Mouse (Mus musculus) naive thymus-derived CD4-positive, alpha-beta T cell, adult 2 months (primary cell): ENCODE measurements at regions not wholly inside any gene's neighbourhood (a gene's known extent, or its start where the extent isn't known, plus 50 kb on each side); places are given as distances from the start of the nearest gene placed in this dataset.

Experiments used
- DNase-seq: peaks from one replicate; pipeline ENCODE4 v3.0.0-alpha.2; 2011; ENCODE audit warnings: low read depth

DNA sequence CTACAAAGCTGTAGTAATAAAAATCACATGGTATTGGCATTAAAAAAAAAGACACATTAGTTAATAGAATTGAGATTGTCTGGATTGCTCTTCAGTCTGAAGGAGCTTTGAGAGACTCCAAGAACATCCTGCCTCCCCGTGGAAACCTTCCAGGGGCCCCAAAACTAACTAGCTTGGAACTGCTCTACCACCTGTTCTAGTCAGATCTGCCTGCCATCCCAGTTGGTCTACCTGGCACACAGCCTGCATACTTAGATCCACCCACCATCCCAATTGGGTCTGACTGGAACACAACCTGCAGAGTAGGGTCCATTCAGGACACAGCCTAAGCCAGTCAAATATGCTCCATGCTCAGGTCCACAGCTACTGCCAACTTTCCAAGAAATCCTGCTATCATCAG lies 503.6 kb downstream of the Rapgef2 start:
- DNase-seq, result no peak

- DNase-seq, result no peak
These were observed 530.4 kb downstream of the Rapgef2 start for GRCm38 (mm10) chr3:78755686-78756476.

DNA sequence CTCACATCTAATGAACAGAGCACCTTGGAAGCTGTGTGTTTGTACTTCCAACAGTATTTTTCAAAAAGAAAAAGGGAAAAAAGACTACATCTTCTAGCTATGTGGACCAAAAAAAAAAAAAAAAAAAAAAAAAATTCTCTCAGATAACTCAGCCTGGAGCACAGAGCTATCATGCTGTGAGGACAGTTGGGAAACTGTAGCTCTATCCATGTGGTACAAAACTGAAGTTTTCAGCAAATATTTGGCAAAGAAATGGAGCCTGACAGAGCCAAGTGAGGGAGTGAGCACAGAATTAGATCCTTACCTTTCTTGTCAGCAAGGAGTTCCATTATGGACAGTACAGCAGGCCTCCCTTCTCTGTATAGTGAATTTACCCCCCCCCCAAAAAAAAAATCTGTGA lies 550.2 kb downstream of the Rapgef2 start:
- no peak for DNase-seq

DNA sequence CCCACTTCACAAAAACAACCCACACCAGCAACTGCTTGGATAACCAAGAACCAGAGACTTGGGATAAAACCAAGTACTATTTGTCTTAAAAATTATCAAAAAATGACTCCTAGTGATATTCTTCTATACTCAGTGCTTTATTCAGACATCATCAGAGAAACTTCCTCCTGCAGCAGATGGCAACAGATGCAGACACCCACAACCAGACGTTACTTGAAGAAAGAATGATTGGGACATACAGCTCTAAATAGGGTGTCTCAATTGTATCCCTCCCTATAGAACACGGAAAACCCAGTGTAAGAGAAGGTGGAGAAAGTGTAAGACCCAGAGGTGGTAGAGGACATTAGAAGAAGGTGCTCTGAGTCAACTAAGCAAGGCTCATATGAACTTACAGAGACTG lies 569.6 kb downstream of the Rapgef2 start:
- DNase-seq, result no peak

- DNase-seq, result no peak
These were observed 578.6 kb downstream of the Rapgef2 start for GRCm38 (mm10) chr3:78707687-78708086.

- DNase-seq, result no peak
These were observed 587.4 kb downstream of the Rapgef2 start for GRCm38 (mm10) chr3:78698936-78699335.

GRCm38 (mm10) chr3:78691499-78691898 lies 594.8 kb downstream of the Rapgef2 start:
- DNase-seq, result no peak

GRCm38 (mm10) chr3:78677656-78678055 lies 608.7 kb downstream of the Rapgef2 start:
- no peak for DNase-seq

- no peak for DNase-seq
These were observed 609.5 kb downstream of the Rapgef2 start for GRCm38 (mm10) chr3:78676806-78677205.

DNA sequence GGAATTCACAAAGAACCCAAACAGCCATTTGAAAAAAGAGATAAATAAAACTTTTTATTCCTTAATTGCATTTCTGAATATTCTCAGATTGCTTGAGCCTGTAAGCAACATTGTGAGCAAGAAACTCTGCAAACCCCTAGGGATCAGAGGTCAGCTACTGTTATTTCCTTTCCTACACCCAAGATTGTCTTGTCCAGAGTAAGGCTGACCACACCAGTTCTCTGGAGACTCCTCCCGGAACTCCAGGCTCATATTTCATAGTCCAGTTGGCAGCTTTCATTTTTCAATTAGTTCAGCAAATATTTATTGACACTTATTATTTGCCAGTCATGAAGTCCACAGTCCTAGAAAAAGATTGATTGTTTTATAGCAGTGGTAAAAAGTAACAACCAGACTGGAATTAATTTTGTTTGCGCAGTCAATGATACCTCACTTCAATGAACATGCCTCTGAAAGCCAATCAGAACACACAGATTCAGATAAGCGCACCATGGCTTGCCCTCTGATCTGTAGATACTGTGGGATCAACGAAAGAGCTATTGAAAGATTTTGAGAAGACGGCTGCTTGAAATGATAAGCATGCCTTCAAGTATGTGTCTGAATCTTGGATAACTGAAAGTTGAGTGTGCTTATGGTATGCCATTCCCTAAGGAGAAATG lies 611.7 kb downstream of the Rapgef2 start:
- no peak for DNase-seq

DNA sequence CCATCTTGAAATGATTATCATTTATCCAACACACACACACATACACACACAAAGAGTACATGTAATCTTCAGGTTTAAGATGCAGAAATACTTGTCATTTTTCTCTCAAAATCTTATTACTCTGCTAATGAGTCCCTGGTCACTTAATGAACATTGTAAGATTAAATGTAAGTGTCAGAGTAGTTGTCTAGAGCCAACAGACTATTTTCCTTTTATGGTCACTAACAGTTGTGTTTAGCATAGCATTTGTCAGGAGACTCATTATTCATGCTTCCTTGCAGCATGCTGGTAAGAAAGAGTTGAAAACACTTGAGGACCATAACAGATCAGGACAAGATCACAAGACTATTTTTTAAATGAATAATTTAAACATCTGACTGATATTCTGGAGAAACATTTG lies 618.3 kb downstream of the Rapgef2 start:
- no peak for DNase-seq

DNA sequence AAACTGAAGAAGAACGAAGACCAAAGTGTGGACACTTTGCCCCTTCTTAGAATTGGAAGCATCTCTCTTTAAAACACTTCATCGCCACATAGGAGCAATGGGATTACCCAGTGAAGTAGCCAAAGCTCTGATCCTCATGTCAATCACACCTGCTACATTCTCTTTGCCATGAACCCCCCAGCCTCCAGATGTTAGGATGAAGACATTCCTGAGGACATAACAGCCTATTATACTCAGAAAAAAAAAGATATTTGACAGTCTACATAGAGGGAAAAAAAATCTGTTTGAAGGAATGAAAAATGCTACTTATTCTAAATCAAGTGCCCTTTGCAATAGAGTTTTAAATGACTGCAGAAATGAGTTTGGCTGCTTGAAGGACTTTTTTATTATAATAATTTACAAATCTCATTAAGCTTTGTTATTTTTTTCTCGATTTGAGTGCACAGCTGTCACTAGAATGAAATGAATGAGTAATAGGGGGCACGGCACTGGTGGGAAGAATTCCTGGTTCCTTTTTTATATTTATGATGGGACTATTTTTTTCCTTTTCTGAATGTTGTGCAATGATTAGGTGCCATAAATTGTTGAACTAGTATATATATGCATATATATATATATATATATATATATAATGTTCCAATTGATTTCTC lies 618.8 kb downstream of the Rapgef2 start:
- DNase-seq, result no peak

- no peak for DNase-seq
These were observed 638.2 kb downstream of the Rapgef2 start for GRCm38 (mm10) chr3:78648115-78648514.

GRCm38 (mm10) chr3:78635386-78635785 lies 650.9 kb downstream of the Rapgef2 start:
- no peak for DNase-seq

DNA sequence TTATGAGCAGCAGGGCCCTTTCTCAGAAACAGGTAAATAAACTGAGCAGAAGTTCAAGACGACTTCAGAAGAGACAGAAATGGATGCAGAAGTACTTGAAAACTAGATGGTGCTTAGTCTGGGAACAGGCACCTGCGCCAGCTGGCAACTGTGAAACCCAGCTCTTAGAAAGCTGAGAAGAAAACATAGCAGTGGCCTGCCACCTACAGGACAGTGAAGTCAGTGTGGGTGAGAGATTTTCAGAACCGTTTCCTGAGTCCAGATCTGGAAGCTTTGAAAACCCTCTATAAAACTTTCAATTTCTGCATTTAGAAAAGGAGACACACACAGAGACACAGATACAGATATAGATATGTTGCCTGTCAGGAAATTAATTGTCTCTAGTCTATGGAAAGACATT lies 667.4 kb downstream of the Rapgef2 start:
- DNase-seq, result no peak

- DNase-seq, result no peak
These were observed 691.5 kb downstream of the Rapgef2 start for GRCm38 (mm10) chr3:78594718-78595236.

GRCm38 (mm10) chr3:78594305-78594704 lies 692.0 kb downstream of the Rapgef2 start:
- DNase-seq, result no peak

- no peak for DNase-seq
These were observed 699.7 kb downstream of the Rapgef2 start for GRCm38 (mm10) chr3:78586639-78587038.

DNA sequence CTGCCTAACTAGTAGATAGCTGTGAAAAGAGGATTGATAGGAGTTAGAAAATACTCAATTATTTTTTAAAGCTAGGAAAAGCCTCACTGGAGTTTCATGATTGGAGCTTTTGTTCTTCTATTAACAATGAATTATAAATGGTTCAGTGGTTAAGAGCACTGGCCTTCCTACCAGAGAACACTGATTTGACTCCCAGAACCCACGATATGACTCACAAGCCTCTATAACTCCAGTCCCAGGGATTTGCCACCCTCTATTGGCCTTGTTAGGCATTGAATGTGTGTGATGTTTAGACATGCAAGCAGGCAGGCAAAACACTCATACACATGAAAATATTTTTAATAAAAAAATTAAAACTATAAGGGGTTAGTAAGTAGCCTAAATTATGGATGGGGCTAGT lies 704.4 kb downstream of the Rapgef2 start:
- no peak for DNase-seq

DNA sequence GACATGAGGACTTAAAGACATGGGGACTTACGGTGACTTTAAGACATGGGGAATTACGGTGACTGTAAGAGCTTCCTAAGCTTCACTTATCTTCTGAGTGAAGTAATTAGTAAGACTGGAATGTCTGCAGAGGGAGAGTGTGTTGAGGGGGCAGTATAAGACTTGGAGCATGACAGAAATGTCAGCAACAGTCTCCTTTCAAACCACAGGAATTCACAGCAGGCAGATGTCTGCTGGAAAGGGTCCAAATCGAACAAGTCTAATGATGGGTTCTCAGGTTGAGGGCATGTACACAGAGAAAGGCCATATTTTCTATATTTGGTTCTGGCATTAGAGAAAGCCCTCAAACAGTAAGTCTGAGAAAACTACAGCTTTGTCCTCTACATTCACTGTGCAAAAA lies 705.2 kb downstream of the Rapgef2 start:
- DNase-seq, result no peak

GRCm38 (mm10) chr3:78575667-78576464 lies 710.5 kb downstream of the Rapgef2 start:
- DNase-seq, result no peak

DNA sequence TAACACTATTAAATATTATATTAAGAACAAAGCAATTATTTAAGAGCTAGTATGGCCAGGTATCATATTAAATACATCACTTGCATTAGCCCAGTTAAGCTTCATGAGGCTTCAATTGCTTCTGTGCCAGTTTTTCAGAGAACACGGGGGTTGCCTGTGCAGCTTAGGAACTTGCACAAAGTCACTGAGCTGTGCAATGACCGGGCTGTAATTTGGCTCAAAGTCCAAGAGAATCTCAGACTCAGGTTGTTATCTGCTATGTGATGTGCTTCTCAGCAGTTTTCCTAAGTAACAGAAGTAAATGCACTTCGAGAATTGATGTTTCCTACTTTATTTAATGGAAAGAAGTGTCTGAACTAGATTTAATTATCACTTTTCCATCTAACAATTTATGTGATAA lies 711.5 kb downstream of the Rapgef2 start:
- DNase-seq, result no peak
